Mouse (Mus musculus): Measurements from ENCODE around the gene Grid1.

GRCm38 (mm10) chr14:35222196-35222595 is 402.3 kb downstream of the Grid1 start:
- TF ChIP-seq CTCF (IDR thresholded peaks at IDR 0.05; ENCODE audit: extremely low read depth, insufficient read depth, low read length): no peak
- TF ChIP-seq POLR2A (IDR thresholded peaks at IDR 0.05; ENCODE audit: extremely low read depth, insufficient read depth, low read length): no peak

All from cortical plate, adult 2 months (tissue).